Mouse (Mus musculus) hindbrain, embryonic 12.5 days (tissue): ENCODE results near the gene Sgf29. TPM values are rescaled to one million over a fixed set of nuclear protein-coding genes. Genes with fewer than 3 reads are reported as not detected.

Experiments
- ATAC-seq: fragments of 200-750 bp; cut with Nextera tagmentation; 2 replicates; pipeline ENCODE4 v1.8.0; 2017; ENCODE audit warnings: moderate TSS enrichment; ENCODE audit not compliant: low FRiP score
- H3K27ac ChIP-seq: fragments of 300-500 bp; sonication (generic); 2 replicates; pipeline ENCODE4 v1.5.1; 2016; ENCODE audit warnings: mild to moderate bottlenecking
- H3K27me3 ChIP-seq: fragments of 300-500 bp; sonication (generic); 2 replicates; pipeline ENCODE4 v1.6.1; 2016; ENCODE audit warnings: mild to moderate bottlenecking
- H3K36me3 ChIP-seq: fragments of 300-500 bp; sonication (generic); 2 replicates; pipeline ENCODE4 v1.6.1; 2016; ENCODE audit warnings: mild to moderate bottlenecking
- H3K4me1 ChIP-seq: fragments of 300-500 bp; sonication (generic); 2 replicates; pipeline ENCODE4 v1.6.1; 2016
- H3K4me2 ChIP-seq: fragments of 300-500 bp; sonication (generic); replicated peaks from 2 replicates; pipeline ENCODE4 v1.6.1; 2016; ENCODE audit warnings: mild to moderate bottlenecking
- H3K4me3 ChIP-seq: fragments of 300-500 bp; sonication (generic); 2 replicates; pipeline ENCODE4 v1.5.1; 2016; ENCODE audit warnings: mild to moderate bottlenecking
- H3K9ac ChIP-seq: fragments of 300-500 bp; sonication (generic); 2 replicates; pipeline ENCODE4 v1.6.1; 2016; ENCODE audit warnings: mild to moderate bottlenecking, moderate library complexity
- H3K9me3 ChIP-seq: fragments of 300-500 bp; sonication (generic); replicated peaks from 2 replicates; pipeline ENCODE4 v1.6.1; 2016; ENCODE audit warnings: mild to moderate bottlenecking
- WGBS: fragments of 180-500 bp; shearing (Covaris S2); methylation state at CpG from one replicate; pipeline ENCODE4 v1.1.7; 2016; 5-methylcytosine and 5-hydroxymethylcytosine counted together
- polyA plus RNA-seq: library from polyadenylated mRNA; unstranded; fragments of >200 nt; fragmentation: Nextera tagmentation; extraction: Ambion mirVana; gene quantifications from 2 replicates; pipeline ENCODE4 v1.2.1, GENCODE M21; 2016

Gene Sgf29
- polyA plus RNA-seq, 1 experiment from 2014 or later: 40.6 TPM

- Histone ChIP-seq H3K27ac (no peak overlapping the region), H3K4me1 (peaks cover 24% of the 10 kb centered on the region), H3K27me3 (no peaks in the 10 kb centered on the region), H3K4me3 (no peak overlapping the region), H3K9ac (no peak overlapping the region), H3K36me3 (peaks cover 34% of the 10 kb centered on the region), H3K4me2 (no peak overlapping the region), H3K9me3 (no peaks in the 10 kb centered on the region)
- 89% methylated on average over 7 of the region's 7 CpGs for WGBS
- no peak for ATAC-seq
These were observed 44.7 kb downstream of the Sgf29 start for GRCm38 (mm10) chr7:126693781-126694180.

DNA sequence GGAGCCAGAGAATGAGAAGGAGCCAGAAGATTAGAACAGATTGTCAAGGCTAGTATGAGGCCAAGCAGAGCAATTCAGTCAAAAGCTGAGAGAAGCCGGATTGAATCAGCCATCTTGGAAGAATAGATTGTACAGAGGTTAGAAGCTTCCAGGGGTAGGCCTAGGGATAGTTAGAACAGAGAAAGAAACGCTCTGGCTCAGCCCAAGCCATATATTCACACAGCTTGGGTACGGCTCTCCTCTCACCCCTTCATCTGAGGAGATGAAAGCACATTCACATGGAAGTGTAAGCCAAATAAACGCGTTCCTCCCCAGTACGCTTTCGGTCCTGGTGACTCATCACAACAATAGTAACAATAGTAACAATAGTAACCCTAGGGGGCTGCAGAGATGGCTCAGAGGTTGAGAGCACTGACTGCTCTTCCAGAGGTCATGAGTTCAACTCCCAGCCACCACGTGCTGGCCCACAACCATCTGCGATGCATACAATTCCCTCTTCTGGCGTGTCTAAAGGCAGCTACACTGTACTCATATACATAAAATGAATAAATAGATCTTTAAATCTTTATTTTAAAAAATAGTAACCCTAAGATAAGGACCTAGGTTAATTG lies 45.4 kb downstream of the Sgf29 start:
- H3K27ac ChIP-seq: no peak overlapping the region
- ATAC-seq: no peak
- 26% methylated on average over 10 of the region's 10 CpGs for WGBS

DNA sequence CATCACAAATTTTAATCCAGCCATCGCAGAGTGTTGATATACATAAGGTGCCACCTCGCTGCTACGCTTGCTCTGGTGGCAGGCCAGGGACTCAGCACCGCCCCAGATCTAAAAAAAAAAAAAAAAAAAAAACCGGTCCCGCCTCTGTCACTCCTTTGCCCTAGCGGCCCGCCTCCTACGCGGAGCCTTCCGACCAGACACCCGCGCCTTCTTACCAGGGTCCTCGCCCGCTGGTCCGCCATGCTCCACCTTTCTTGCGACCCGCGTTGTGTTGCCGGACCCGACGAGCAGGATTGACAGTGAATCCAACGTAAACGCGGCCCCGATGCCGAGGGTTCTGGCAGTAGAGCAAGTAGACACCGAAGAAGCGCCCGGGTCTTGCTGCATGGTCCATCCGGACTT lies 46.1 kb downstream of the Sgf29 start, which contains the start of gene Bola2:
TSS of gene Bola2 (plus strand) at position 192 of the 402 bp plus-strand sequence.
- WGBS: under 1% methylated on average over 31 of the region's 31 CpGs
- H3K27ac ChIP-seq: peak within 1 kb of the TSS; percentile 94
- H3K4me2 ChIP-seq: peak within 1 kb of the TSS; percentile 81
- peak within 1 kb of the TSS; percentile 79 for H3K4me3 ChIP-seq
- peak; percentile 67 for ATAC-seq
- peak within 1 kb of the TSS; percentile 84 for H3K9ac ChIP-seq
- H3K27me3 ChIP-seq: no peaks in the 10 kb centered on the region
- no peaks in the 10 kb centered on the region for H3K9me3 ChIP-seq
- peaks cover 42% of the 10 kb centered on the region for H3K36me3 ChIP-seq
- peaks cover 27% of the 10 kb centered on the region for H3K4me1 ChIP-seq

More for the DNA sequence above, 45.4 kb downstream of the Sgf29 start:
- H3K27me3 ChIP-seq: no peaks in the 10 kb centered on the region
- H3K9me3 ChIP-seq: no peaks in the 10 kb centered on the region
- H3K4me3 ChIP-seq: peak overlapping the region; percentile 79
- peak overlapping the region; percentile 81 for H3K4me2 ChIP-seq
- H3K4me1 ChIP-seq: peaks cover 24% of the 10 kb centered on the region
- H3K36me3 ChIP-seq: peaks cover 41% of the 10 kb centered on the region
- H3K9ac ChIP-seq: peak overlapping the region; percentile 84

- Histone ChIP-seq H3K4me2 (peak within 1 kb of the TSS; percentile 81), H3K27me3 (no peaks in the 10 kb centered on the region), H3K4me1 (peaks cover 27% of the 10 kb centered on the region), H3K36me3 (peaks cover 45% of the 10 kb centered on the region), H3K9ac (peak within 1 kb of the TSS; percentile 84), H3K27ac (peak within 1 kb of the TSS; percentile 94), H3K4me3 (peak within 1 kb of the TSS; percentile 79), H3K9me3 (no peaks in the 10 kb centered on the region)
- peak; percentile 99 for ATAC-seq
- under 1% methylated on average over 40 of the region's 40 CpGs for WGBS
These were observed 46.6 kb downstream of the Sgf29 start, which contains the start of gene Slx1b for GRCm38 (mm10) chr7:126695631-126696207. Gene Slx1b (minus strand): TSS chr7:126695784.

GRCm38 (mm10) chr7:126696303-126696702 lies 47.2 kb downstream of the Sgf29 start:
- peaks cover 28% of the 10 kb centered on the region for H3K4me1 ChIP-seq
- no peaks in the 10 kb centered on the region for H3K27me3 ChIP-seq
- peak overlapping the region; percentile 84 for H3K9ac ChIP-seq
- WGBS: 2% methylated on average over 17 of the region's 17 CpGs
- no peaks in the 10 kb centered on the region for H3K9me3 ChIP-seq
- peak overlapping the region; percentile 45; the same call in 1 of the 2 replicates for H3K27ac ChIP-seq
- H3K36me3 ChIP-seq: peaks cover 42% of the 10 kb centered on the region
- no peak for ATAC-seq
- H3K4me3 ChIP-seq: peak overlapping the region; percentile 79
- H3K4me2 ChIP-seq: peak overlapping the region; percentile 81

- 75% methylated on average over 3 of the region's 3 CpGs for WGBS
- Histone ChIP-seq H3K27me3 (no peaks in the 10 kb centered on the region), H3K36me3 (peaks cover 36% of the 10 kb centered on the region), H3K4me1 (peaks cover 33% of the 10 kb centered on the region), H3K4me3 (peak overlapping the region; percentile 79), H3K9me3 (no peaks in the 10 kb centered on the region), H3K27ac (peak overlapping the region; percentile 35; the same call in 1 of the 2 replicates), H3K4me2 (peak overlapping the region; percentile 81), H3K9ac (peak overlapping the region; percentile 84; the same call in 1 of the 2 replicates)
- no peak for ATAC-seq
These were observed 47.8 kb downstream of the Sgf29 start for GRCm38 (mm10) chr7:126696886-126697285.

GRCm38 (mm10) chr7:126697838-126698237 lies 48.7 kb downstream of the Sgf29 start:
- H3K4me2 ChIP-seq: no peak overlapping the region
- no peak overlapping the region for H3K27ac ChIP-seq
- H3K27me3 ChIP-seq: peaks cover 1% of the 10 kb centered on the region; the same call in 1 of the 2 replicates
- no peaks in the 10 kb centered on the region for H3K9me3 ChIP-seq
- peaks cover 37% of the 10 kb centered on the region for H3K4me1 ChIP-seq
- H3K9ac ChIP-seq: no peak overlapping the region
- no peak overlapping the region for H3K4me3 ChIP-seq
- peaks cover 30% of the 10 kb centered on the region for H3K36me3 ChIP-seq
- no peak for ATAC-seq
- 94% methylated on average over 8 of the region's 8 CpGs for WGBS

GRCm38 (mm10) chr7:126700063-126701015 lies 51.2 kb downstream of the Sgf29 start:
- H3K4me1 ChIP-seq: peaks cover 48% of the 10 kb centered on the region
- H3K9ac ChIP-seq: 0 out of 2 replicates have a peak overlapping the region, but pooled peaks have one; percentile 3
- 85% methylated on average over 25 of the region's 25 CpGs for WGBS
- no peak overlapping the region; the same call in 1 of the 2 replicates for H3K4me2 ChIP-seq
- no peak overlapping the region; the same call in 1 of the 2 replicates for H3K4me3 ChIP-seq
- peaks cover 10% of the 10 kb centered on the region for H3K27me3 ChIP-seq
- no peak overlapping the region; the same call in 1 of the 2 replicates for H3K27ac ChIP-seq
- H3K36me3 ChIP-seq: peaks cover 30% of the 10 kb centered on the region
- no peak for ATAC-seq
- H3K9me3 ChIP-seq: no peaks in the 10 kb centered on the region

DNA sequence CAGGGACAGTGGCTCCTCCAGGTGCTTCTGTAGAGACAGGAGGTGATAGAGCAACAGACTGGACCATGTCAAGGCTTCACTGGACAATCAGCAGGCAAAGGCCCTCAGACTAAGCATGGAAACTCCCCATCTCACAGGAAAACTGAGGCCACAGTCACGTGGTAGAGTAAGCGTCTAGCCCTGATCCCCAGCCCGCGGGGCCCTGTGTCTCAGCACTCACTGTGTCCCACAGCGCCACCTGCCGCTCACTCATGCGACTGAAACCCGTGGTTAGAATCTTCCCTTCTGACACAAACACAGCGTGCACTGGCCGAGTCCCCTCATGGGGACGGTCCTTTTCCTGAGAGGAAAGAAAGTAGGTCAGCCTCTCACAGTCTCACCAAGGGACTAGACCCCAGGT lies 52.0 kb downstream of the Sgf29 start:
- WGBS: under 1% methylated on average over 11 of the region's 11 CpGs
- H3K4me3 ChIP-seq: no peak overlapping the region; the same call in 1 of the 2 replicates
- peaks cover 48% of the 10 kb centered on the region for H3K4me1 ChIP-seq

DNA sequence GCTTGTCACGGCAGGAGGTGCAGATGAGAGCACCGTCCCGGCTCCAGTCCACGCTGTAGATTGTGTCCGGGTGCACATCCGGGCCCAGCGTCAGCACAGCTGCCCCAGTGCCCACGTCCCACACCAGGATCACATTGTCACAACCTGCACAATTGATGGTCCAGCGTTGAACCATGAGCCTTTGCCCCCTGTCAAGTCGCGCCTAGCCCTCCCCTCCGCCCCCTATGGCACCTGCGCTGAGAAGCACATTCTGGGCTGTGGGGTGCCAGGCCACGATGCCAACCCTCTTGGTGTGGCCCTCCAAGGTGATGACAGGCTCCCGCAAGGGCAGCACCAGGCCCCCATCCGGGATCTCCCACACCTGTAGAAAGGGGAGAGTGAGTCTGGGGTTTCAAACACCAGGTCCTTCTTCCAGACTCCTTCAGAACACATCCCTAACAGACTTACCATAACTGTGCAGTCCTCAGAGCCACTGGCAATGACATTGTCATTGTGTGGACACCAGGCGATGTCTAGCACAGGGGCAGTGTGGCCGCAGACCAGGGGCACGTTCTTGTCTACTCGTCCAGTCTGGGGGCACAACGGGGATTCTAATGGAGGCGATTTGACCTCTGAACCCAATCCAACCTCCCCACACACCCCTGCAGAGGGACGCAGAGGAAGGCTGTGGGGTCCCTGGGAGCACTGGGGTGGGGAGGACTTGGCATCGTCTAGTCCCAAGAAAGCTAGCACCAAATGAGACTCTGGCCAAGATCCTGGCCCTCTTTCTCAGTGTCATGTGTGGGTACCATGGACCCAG lies 52.6 kb downstream of the Sgf29 start:
- Histone ChIP-seq H3K9me3 (no peaks in the 10 kb centered on the region), H3K4me1 (peaks cover 43% of the 10 kb centered on the region), H3K4me3 (no peak overlapping the region), H3K27ac (no peak overlapping the region), H3K27me3 (peaks cover 15% of the 10 kb centered on the region), H3K36me3 (peaks cover 30% of the 10 kb centered on the region), H3K9ac (peak overlapping the region; percentile 5; the same call in 1 of the 2 replicates), H3K4me2 (peak overlapping the region; percentile 97)
- WGBS: 54% methylated on average over 24 of the region's 24 CpGs
- ATAC-seq: no peak

More for the DNA sequence above, 52.0 kb downstream of the Sgf29 start:
- Histone ChIP-seq H3K9me3 (no peaks in the 10 kb centered on the region), H3K9ac (0 out of 2 replicates have a peak overlapping the region, but pooled peaks have one; percentile 5), H3K36me3 (peaks cover 30% of the 10 kb centered on the region), H3K4me2 (peak overlapping the region; percentile 33), H3K27me3 (peaks cover 15% of the 10 kb centered on the region), H3K27ac (no peak overlapping the region)
- peak; percentile 9; the same call in 1 of the 2 replicates for ATAC-seq

- ATAC-seq: no peak
- H3K4me3 ChIP-seq: no peak overlapping the region
- H3K27ac ChIP-seq: no peak overlapping the region
- H3K4me1 ChIP-seq: peaks cover 37% of the 10 kb centered on the region
- peak overlapping the region; percentile 97 for H3K4me2 ChIP-seq
- H3K27me3 ChIP-seq: peaks cover 15% of the 10 kb centered on the region
- peaks cover 30% of the 10 kb centered on the region for H3K36me3 ChIP-seq
- WGBS: 83% methylated on average over 6 of the region's 6 CpGs
- no peaks in the 10 kb centered on the region for H3K9me3 ChIP-seq
- no peak overlapping the region for H3K9ac ChIP-seq
These were observed 53.2 kb downstream of the Sgf29 start for GRCm38 (mm10) chr7:126702358-126702757.
